Mouse (Mus musculus): ENCODE data around the gene Adcy6.

DNA sequence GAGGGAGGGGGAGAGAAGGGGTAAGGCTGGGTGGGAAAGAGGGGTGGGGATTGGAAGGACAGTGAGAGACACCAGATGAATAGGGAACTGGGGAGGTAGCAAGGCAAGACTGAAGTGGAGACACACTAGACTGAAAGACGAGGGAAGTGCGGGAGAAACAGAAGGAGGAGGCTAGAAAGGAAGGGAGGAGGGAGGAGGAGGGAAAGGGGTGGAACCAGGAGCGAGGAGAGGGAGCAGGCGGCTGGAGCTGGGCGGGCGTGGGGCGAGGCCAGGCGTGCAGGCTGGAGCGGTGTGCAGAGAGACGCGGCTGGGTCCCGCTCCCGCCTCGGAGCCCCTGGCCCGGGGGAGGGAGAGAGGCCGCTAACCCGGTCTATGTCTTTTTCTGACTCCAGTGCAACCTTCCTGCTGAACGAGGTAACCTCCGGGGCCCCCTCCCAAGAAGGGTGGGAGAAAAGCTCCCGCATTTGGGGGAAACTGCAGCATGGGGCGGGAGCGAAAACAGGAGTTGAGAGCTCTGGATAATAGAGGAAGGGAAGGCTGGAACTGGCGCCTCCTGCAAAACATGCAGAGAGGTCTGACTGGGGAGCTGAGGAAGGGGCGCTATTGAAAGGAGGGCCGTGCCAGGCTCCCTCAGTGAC lies 22.4 kb upstream of the Adcy6 start:
- TF ChIP-seq TAL1 (IDR thresholded peaks at IDR 0.05; ENCODE audit: low read length) = no peak
- TF ChIP-seq GATA1 (IDR thresholded peaks at IDR 0.05; ENCODE audit: low read length) = no peak
